Mouse (Mus musculus) forebrain, postnatal 0 days (tissue): ENCODE results near the gene Hddc3. TPM values are rescaled to one million over a fixed set of nuclear protein-coding genes. Genes with fewer than 3 reads are reported as not detected.

ENCODE experiments used
- ATAC-seq: fragments of 200-750 bp; cut with Nextera tagmentation; 2 replicates; pipeline ENCODE4 v1.8.0; 2017; ENCODE audit warnings: mild to moderate bottlenecking, moderate library complexity
- DNase-seq: peaks from one replicate; pipeline ENCODE4 v3.0.0-alpha.2; 2015
- H3K27ac ChIP-seq: fragments of 300-500 bp; sonication (generic); 2 replicates; pipeline ENCODE4 v1.5.1; 2014; ENCODE audit warnings: low read depth, mild to moderate bottlenecking, antibody characterized with exemption, low read length, moderate library complexity, mixed read lengths
- H3K27me3 ChIP-seq: fragments of 300-500 bp; sonication (generic); 2 replicates; pipeline ENCODE4 v1.6.1; 2014; ENCODE audit warnings: mild to moderate bottlenecking, low read length, mixed read lengths; ENCODE audit not compliant: insufficient read depth
- H3K36me3 ChIP-seq: fragments of 300-500 bp; sonication (generic); 2 replicates; pipeline ENCODE4 v1.6.1; 2014; ENCODE audit warnings: mild to moderate bottlenecking, moderate library complexity; ENCODE audit not compliant: insufficient read depth
- H3K4me1 ChIP-seq: fragments of 300-500 bp; sonication (generic); 2 replicates; pipeline ENCODE4 v1.6.1; 2014; ENCODE audit warnings: antibody characterized with exemption; ENCODE audit not compliant: insufficient read depth
- H3K4me2 ChIP-seq: fragments of 300-500 bp; sonication (generic); 2 replicates; pipeline ENCODE4 v1.6.1; 2014; ENCODE audit warnings: low read depth, mild to moderate bottlenecking, moderate library complexity
- H3K4me3 ChIP-seq: fragments of 300-500 bp; sonication (generic); 2 replicates; pipeline ENCODE4 v1.5.1; 2014; ENCODE audit warnings: low read depth, low read length, mixed read lengths
- H3K9ac ChIP-seq: fragments of 300-500 bp; sonication (generic); 2 replicates; pipeline ENCODE4 v1.6.1; 2014; ENCODE audit warnings: mild to moderate bottlenecking
- H3K9me3 ChIP-seq: fragments of 300-500 bp; sonication (generic); 2 replicates; pipeline ENCODE4 v1.6.1; 2016; ENCODE audit warnings: low read length
- CTCF ChIP-seq: sonication (generic); IDR thresholded peaks from 2 replicates; pipeline ENCODE4 v1.5.1; 2016; ENCODE audit warnings: antibody characterized with exemption, control low read depth, low read depth
- WGBS: fragments of 180-500 bp; shearing (Covaris S2); extraction: QIAGEN DNeasy Blood & Tissue Kit; methylation state at CpG from one replicate; pipeline ENCODE4 v1.1.7; 2014; 5-methylcytosine and 5-hydroxymethylcytosine counted together
- polyA plus RNA-seq: library from polyadenylated mRNA; unstranded; fragments of >200 nt; fragmentation: Nextera tagmentation; extraction: Ambion mirVana; gene quantifications from 2 replicates; pipeline ENCODE4 v1.2.1, GENCODE M21; 2015
- total RNA-seq: library from RNA; depleted of rRNA; stranded (reverse); fragments of >200 nt; gene quantifications from 2 replicates; pipeline ENCODE4 v1.2.3, GENCODE M21; 2014

Hddc3 gene
- total and polyA plus RNA-seq, 2 experiments from 2014 or later = 14.6 to 44.4 TPM

GRCm38 (mm10) chr7:80334848-80335247 is 8.1 kb upstream of the Hddc3 start:
- DNase-seq = no peak
- H3K4me3 ChIP-seq = no peak overlapping the region
- H3K9me3 ChIP-seq = no peaks in the 10 kb centered on the region
- no peak overlapping the region for H3K27ac ChIP-seq
- ATAC-seq = no peak
- TF ChIP-seq CTCF = no peak
- peaks cover 13% of the 10 kb centered on the region for H3K4me1 ChIP-seq
- H3K36me3 ChIP-seq = peaks cover 71% of the 10 kb centered on the region
- 93% methylated on average over 4 of the region's 4 CpGs for WGBS
- H3K4me2 ChIP-seq = no peak overlapping the region
- H3K27me3 ChIP-seq = no peaks in the 10 kb centered on the region
- no peak overlapping the region for H3K9ac ChIP-seq

GRCm38 (mm10) chr7:80336932-80337331 is 6.0 kb upstream of the Hddc3 start:
- Histone ChIP-seq H3K4me2 (no peak overlapping the region), H3K4me3 (no peak overlapping the region), H3K9me3 (no peaks in the 10 kb centered on the region), H3K27ac (no peak overlapping the region), H3K36me3 (peaks cover 53% of the 10 kb centered on the region), H3K9ac (no peak overlapping the region), H3K27me3 (no peaks in the 10 kb centered on the region), H3K4me1 (peaks cover 13% of the 10 kb centered on the region)
- 93% methylated on average over 3 of the region's 3 CpGs for WGBS
- DNase-seq (no peak), ATAC-seq (no peak)
- no peak for TF ChIP-seq CTCF

- Histone ChIP-seq H3K27ac (peak overlapping the region; percentile 79), H3K27me3 (no peaks in the 10 kb centered on the region), H3K36me3 (peaks cover 30% of the 10 kb centered on the region), H3K9me3 (no peaks in the 10 kb centered on the region), H3K4me3 (peak overlapping the region; percentile 63), H3K4me1 (peaks cover 18% of the 10 kb centered on the region), H3K9ac (peak overlapping the region; percentile 74), H3K4me2 (peak overlapping the region; percentile 86)
- WGBS = 10% methylated on average over 17 of the region's 17 CpGs
- DNase-seq (peak; percentile 57), ATAC-seq (no peak)
- no peak for TF ChIP-seq CTCF
These were observed 3.5 kb upstream of the Hddc3 start for GRCm38 (mm10) chr7:80339371-80339770.

- peaks cover 18% of the 10 kb centered on the region for H3K4me1 ChIP-seq
- WGBS = 2% methylated on average over 45 of the region's 45 CpGs
- TF ChIP-seq CTCF = peak; percentile 88
These were observed 2.9 kb upstream of the Hddc3 start for GRCm38 (mm10) chr7:80339793-80340628.

GRCm38 (mm10) chr7:80340793-80341192 is 2.1 kb upstream of the Hddc3 start, which contains the start of gene Unc45a:
TSS of gene Unc45a (minus strand) at chr7:80341005.
- H3K4me2 ChIP-seq = peak within 1 kb of the TSS; percentile 86
- H3K4me1 ChIP-seq = peaks cover 18% of the 10 kb centered on the region
- WGBS = 3% methylated on average over 11 of the region's 11 CpGs
- ATAC-seq (peak; percentile 32), DNase-seq (peak; percentile 73)
- peak within 1 kb of the TSS; percentile 63 for H3K4me3 ChIP-seq
- H3K9ac ChIP-seq = peak within 1 kb of the TSS; percentile 63
- H3K9me3 ChIP-seq = no peaks in the 10 kb centered on the region
- peaks cover 15% of the 10 kb centered on the region for H3K36me3 ChIP-seq
- no peaks in the 10 kb centered on the region for H3K27me3 ChIP-seq
- peak within 1 kb of the TSS; percentile 93 for H3K27ac ChIP-seq
- TF ChIP-seq CTCF = peak; percentile 68

More at GRCm38 (mm10) chr7:80339793-80340628, 2.9 kb upstream of the Hddc3 start:
- ATAC-seq = peak; percentile 98
- peak; percentile 99 for DNase-seq
- Histone ChIP-seq H3K36me3 (peaks cover 23% of the 10 kb centered on the region), H3K9me3 (no peaks in the 10 kb centered on the region), H3K27me3 (no peaks in the 10 kb centered on the region), H3K4me3 (peak overlapping the region; percentile 63), H3K4me2 (peak overlapping the region; percentile 86), H3K27ac (peak overlapping the region; percentile 93), H3K9ac (peak overlapping the region; percentile 63)

GRCm38 (mm10) chr7:80341793-80342192 is 1.1 kb upstream of the Hddc3 start:
- H3K4me1 ChIP-seq = peaks cover 18% of the 10 kb centered on the region
- DNase-seq = no peak

More at GRCm38 (mm10) chr7:80341793-80342192, 1.1 kb upstream of the Hddc3 start:
- peaks cover 5% of the 10 kb centered on the region for H3K36me3 ChIP-seq
- H3K9me3 ChIP-seq = no peaks in the 10 kb centered on the region
- ATAC-seq = no peak
- H3K4me3 ChIP-seq = no peak overlapping the region
- TF ChIP-seq CTCF = no peak
- no peak overlapping the region for H3K4me2 ChIP-seq
- no peaks in the 10 kb centered on the region for H3K27me3 ChIP-seq
- WGBS = 68% methylated on average over 7 of the region's 7 CpGs
- H3K27ac ChIP-seq = no peak overlapping the region
- no peak overlapping the region for H3K9ac ChIP-seq
